Comparison of ENCODE assay signal across 22 mouse cellular contexts in the genomic region with DNA sequence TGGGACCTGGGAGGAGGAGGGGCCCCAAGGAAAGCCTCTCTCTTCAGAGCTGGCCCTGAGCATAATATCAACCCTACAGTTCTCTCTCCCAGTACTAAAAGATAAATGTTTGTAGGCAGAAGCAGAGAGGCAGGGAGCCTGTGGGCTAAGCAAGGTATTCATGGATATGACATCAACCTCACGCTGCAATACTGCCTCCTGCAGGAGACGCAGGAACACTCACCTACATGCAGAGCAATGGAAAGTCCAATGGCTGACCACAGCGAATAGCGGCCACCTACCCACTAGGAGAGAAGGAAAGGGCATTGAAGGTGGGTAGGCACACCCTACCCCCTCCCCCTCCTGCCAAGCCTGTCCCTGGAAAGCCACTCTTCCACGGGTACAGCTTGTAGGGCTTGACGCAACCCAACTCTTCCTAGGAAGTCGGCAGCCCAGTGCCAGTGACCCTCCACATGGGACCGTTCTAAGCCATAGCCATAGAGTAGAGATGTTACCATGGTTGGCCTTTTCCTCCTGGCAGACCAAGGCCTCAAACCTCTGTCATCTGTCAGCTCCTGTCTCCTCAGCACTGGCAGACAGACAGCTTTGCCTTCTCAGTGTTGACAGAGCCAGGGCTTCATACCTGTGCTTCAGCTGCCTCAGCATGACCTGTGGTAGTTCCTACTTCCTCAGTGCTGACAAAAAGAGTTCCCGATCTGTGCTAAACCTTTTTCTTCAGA. TPM values are rescaled to one million over a fixed set of nuclear protein-coding genes. Genes with fewer than 3 reads are reported as not detected.
DNase-seq lines count a peak whose midpoint lies in the region; ATAC-seq and TF ChIP-seq lines count a peak whose summit lies in the region.
"Had no signal": no experiment of that assay in that cellular context is flagged by ENCODE, and none has a peak within 500 bp of the region (broad histone marks: within the 10 kb centered on the region; RNA-seq: fewer than 3 reads in every experiment).

No protein-coding gene starts in this region.

- no peak for TF ChIP-seq EP300 in heart, adult 2 months (IDR thresholded peaks at IDR 0.05; ENCODE audit: insufficient read depth, low read depth, low read length)
- no peak for TF ChIP-seq EP300 in lung, postnatal 0 days (IDR thresholded peaks at IDR 0.05)
- TF ChIP-seq EP300 in stomach, postnatal 0 days (optimal IDR thresholded peaks at IDR 0.05) = no peak

- no peaks in the 10 kb centered on the region; the same call in 1 of the 2 replicates for H3K79me2 ChIP-seq in heart, adult 2 months (replicated peaks; ENCODE audit: control insufficient read depth, insufficient read depth, low read length)

- 84% methylated on average over 9 of the region's 9 CpGs for WGBS in heart, adult 2 months
- 85% methylated on average over 9 of the region's 9 CpGs for WGBS in lung, postnatal 0 days
- 77% methylated on average over 9 of the region's 9 CpGs for WGBS in bone marrow, adult 2 months
- 90% methylated on average over 9 of the region's 9 CpGs for WGBS in stomach, postnatal 0 days
- 91% methylated on average over 9 of the region's 9 CpGs for WGBS in hindbrain, embryonic 13.5 days

- H3K9me3 ChIP-seq in lung, postnatal 0 days (ENCODE audit: low read length) = no peaks in the 10 kb centered on the region
- H3K9me3 ChIP-seq in stomach, postnatal 0 days (ENCODE audit: control insufficient read depth, low read length) = no peaks in the 10 kb centered on the region
- no peaks in the 10 kb centered on the region for H3K9me3 ChIP-seq in hindbrain, embryonic 13.5 days
- H3K9me3 ChIP-seq: forebrain, embryonic 13.5 days; lung, embryonic 15.5 days; midbrain, embryonic 12.5 days; neural tube, embryonic 12.5 days had no signal

- H3K4me3 ChIP-seq in heart, adult 2 months = no peak overlapping the region
- H3K4me3 ChIP-seq in lung, postnatal 0 days (ENCODE audit: low read depth, low read length) = no peak overlapping the region
- H3K4me3 ChIP-seq in bone marrow, adult 2 months (replicated peaks; ENCODE audit: control insufficient read depth, low read depth, low read length) = no peak overlapping the region
- H3K4me3 ChIP-seq in stomach, postnatal 0 days (ENCODE audit: low read depth, low read length) = no peak overlapping the region
- no peak overlapping the region for H3K4me3 ChIP-seq in hindbrain, embryonic 13.5 days
- H3K4me3 ChIP-seq: forebrain, embryonic 13.5 days; lung, embryonic 15.5 days; midbrain, embryonic 12.5 days; neural tube, embryonic 12.5 days had no signal

- intact Hi-C loops in heart, adult 2 months (cut with DNase I) = no loop called here
- intact Hi-C loops in heart, postnatal 36 days (cut with DNase I) = no loop called here

- H3K27ac ChIP-seq in heart, adult 2 months = no peak overlapping the region
- H3K27ac ChIP-seq in lung, postnatal 0 days (ENCODE audit: low read length) = no peak overlapping the region
- H3K27ac ChIP-seq in bone marrow, adult 2 months (ENCODE audit: control insufficient read depth, insufficient read depth, low read depth, low read length, poor library complexity) = no peak overlapping the region
- no peak overlapping the region for H3K27ac ChIP-seq in stomach, postnatal 0 days (replicated peaks)
- no peak overlapping the region for H3K27ac ChIP-seq in hindbrain, embryonic 13.5 days
- H3K27ac ChIP-seq: forebrain, embryonic 13.5 days; lung, embryonic 15.5 days; midbrain, embryonic 12.5 days; neural tube, embryonic 12.5 days had no signal

- no peak for TF ChIP-seq POLR2A in heart, adult 2 months (IDR thresholded peaks at IDR 0.05; ENCODE audit: insufficient read depth, low read depth, low read length)
- no peak for TF ChIP-seq POLR2A in bone marrow, adult 2 months (IDR thresholded peaks at IDR 0.05; ENCODE audit: borderline replicate concordance, control insufficient read depth, low read depth, low read length)

- DNase-seq in heart, adult 2 months = no peak
- DNase-seq in heart, postnatal 36 days = no peak
- no peak for DNase-seq in lung, postnatal 0 days (ENCODE audit: low spot score)
- no peak for DNase-seq in lung, postnatal 14 days
- DNase-seq in stomach, postnatal 0 days (ENCODE audit: low spot score) = peak; percentile 30
- DNase-seq in spleen, adult 12 weeks (ENCODE audit: low spot score) = no peak
- DNase-seq: cerebellum, adult 9-11 months; gastrocnemius, postnatal 10 days; heart, postnatal 10 days; right cerebral cortex, postnatal 25 days; thymus, adult 18-20 months had no signal

- no peaks in the 10 kb centered on the region for H3K36me3 ChIP-seq in heart, adult 2 months (ENCODE audit: control insufficient read depth, insufficient read depth, low read length)
- H3K36me3 ChIP-seq in lung, postnatal 0 days (ENCODE audit: insufficient read depth, low read length) = peaks cover 70% of the 10 kb centered on the region
- peaks cover 53% of the 10 kb centered on the region for H3K36me3 ChIP-seq in stomach, postnatal 0 days (ENCODE audit: control insufficient read depth, insufficient read depth, low read length)
- peaks cover 100% of the 10 kb centered on the region for H3K36me3 ChIP-seq in hindbrain, embryonic 13.5 days

- H3K9ac ChIP-seq in heart, adult 2 months (ENCODE audit: low read depth, low read length) = no peak overlapping the region
- no peak overlapping the region for H3K9ac ChIP-seq in lung, postnatal 0 days (replicated peaks; ENCODE audit: low read depth)
- H3K9ac ChIP-seq in stomach, postnatal 0 days (ENCODE audit: low read length) = no peak overlapping the region
- no peak overlapping the region for H3K9ac ChIP-seq in hindbrain, embryonic 13.5 days
- H3K9ac ChIP-seq: forebrain, embryonic 13.5 days; lung, embryonic 15.5 days; midbrain, embryonic 12.5 days; neural tube, embryonic 12.5 days had no signal

- H3K27me3 ChIP-seq in heart, adult 2 months (ENCODE audit: control insufficient read depth, insufficient read depth, low read length) = no peaks in the 10 kb centered on the region
- no peaks in the 10 kb centered on the region for H3K27me3 ChIP-seq in lung, postnatal 0 days (replicated peaks; ENCODE audit: insufficient read depth, low read length)
- no peaks in the 10 kb centered on the region for H3K27me3 ChIP-seq in stomach, postnatal 0 days (ENCODE audit: control insufficient read depth, insufficient read depth, low read length)
- no peaks in the 10 kb centered on the region for H3K27me3 ChIP-seq in hindbrain, embryonic 13.5 days
- H3K27me3 ChIP-seq: forebrain, embryonic 13.5 days; lung, embryonic 15.5 days; midbrain, embryonic 12.5 days; neural tube, embryonic 12.5 days had no signal

- TF ChIP-seq CTCF in heart, adult 2 months (IDR thresholded peaks at IDR 0.05) = peak; percentile 43
- TF ChIP-seq CTCF in lung, postnatal 0 days (IDR thresholded peaks at IDR 0.05) = peak; percentile 37; the same call in 1 of the 2 replicates
- peak; percentile 32; the same call in 1 of the 2 replicates for TF ChIP-seq CTCF in bone marrow, adult 2 months (IDR thresholded peaks at IDR 0.05; ENCODE audit: control insufficient read depth, insufficient read depth, low read length)
- peak; percentile 58 for TF ChIP-seq CTCF in stomach, postnatal 0 days (IDR thresholded peaks at IDR 0.05; ENCODE audit: low read depth)

- no peak overlapping the region for H3K4me2 ChIP-seq in lung, postnatal 0 days (replicated peaks; ENCODE audit: low read depth, low read length)
- H3K4me2 ChIP-seq in stomach, postnatal 0 days (replicated peaks; ENCODE audit: low read depth) = no peak overlapping the region
- H3K4me2 ChIP-seq in hindbrain, embryonic 13.5 days = no peak overlapping the region
- H3K4me2 ChIP-seq: forebrain, embryonic 13.5 days; lung, embryonic 15.5 days; midbrain, embryonic 12.5 days; neural tube, embryonic 12.5 days had no signal

- no peaks in the 10 kb centered on the region for H3K4me1 ChIP-seq in heart, adult 2 months (ENCODE audit: control insufficient read depth, insufficient read depth, low read length)
- no peaks in the 10 kb centered on the region for H3K4me1 ChIP-seq in lung, postnatal 0 days (ENCODE audit: insufficient read depth, low read depth, low read length)
- peaks cover 2% of the 10 kb centered on the region; the same call in 1 of the 2 replicates for H3K4me1 ChIP-seq in bone marrow, adult 2 months (ENCODE audit: control insufficient read depth, insufficient read depth, low read length)
- H3K4me1 ChIP-seq in stomach, postnatal 0 days (replicated peaks; ENCODE audit: control insufficient read depth, insufficient read depth) = no peaks in the 10 kb centered on the region
- no peaks in the 10 kb centered on the region for H3K4me1 ChIP-seq in hindbrain, embryonic 13.5 days (replicated peaks)
- H3K4me1 ChIP-seq: forebrain, embryonic 13.5 days; lung, embryonic 15.5 days; midbrain, embryonic 12.5 days; neural tube, embryonic 12.5 days had no signal

- ATAC-seq in lung, postnatal 0 days = no peak
- ATAC-seq in stomach, postnatal 0 days (ENCODE audit: low FRiP score, low TSS enrichment) = no peak
- ATAC-seq in hindbrain, embryonic 13.5 days (ENCODE audit: low FRiP score) = no peak
- ATAC-seq: activated CD4-positive, CD25-positive, alpha-beta regulatory T cell, adult 4 months; forebrain, embryonic 13.5 days; intestine, embryonic 16.5 days had no signal

RNA-seq across cellular contexts. Expression of a gene that starts 11.7 kb away (rescaled TPM):
- 10 to 100 TPM; 14.8 to 20.6 TPM for total RNA-seq in heart, adult 2 months (2021)
- polyA plus RNA-seq in heart, adult 2 months (2012; rRNA removed) = 18.8 and 30.0 TPM in 2 replicates
- 10 to 100 TPM; 21.9 to 22.1 TPM for total RNA-seq in heart, postnatal 36 days (2021)
- 34.0 and 37.9 TPM in 2 replicates for polyA plus RNA-seq in lung, postnatal 0 days (2015; fragmentation: Nextera tagmentation; extraction: Ambion mirVana)
- polyA plus RNA-seq in bone marrow, adult 2 months (2011; ENCODE audit: insufficient read depth, insufficient read length, low replicate concordance, missing spikeins) = 7.5 and 17.9 TPM in 2 replicates
- 30.4 and 34.6 TPM in 2 replicates for polyA plus RNA-seq in stomach, postnatal 0 days (2015; fragmentation: Nextera tagmentation; extraction: Ambion mirVana)
- 82.7 and 87.9 TPM in 2 replicates for polyA plus RNA-seq in hindbrain, embryonic 13.5 days (2015; fragmentation: Nextera tagmentation; extraction: Ambion mirVana)

RNA-seq across cellular contexts. Expression of a gene that starts 21.9 kb away (rescaled TPM):
- 100 to 1,000 TPM; 480 to 591 TPM for total RNA-seq in heart, adult 2 months (2021)
- 442 and 488 TPM in 2 replicates for polyA plus RNA-seq in heart, adult 2 months (2012; rRNA removed)
- 100 to 1,000 TPM; 520 to 540 TPM for total RNA-seq in heart, postnatal 36 days (2021)
- polyA plus RNA-seq in lung, postnatal 0 days (2015; fragmentation: Nextera tagmentation; extraction: Ambion mirVana) = 122 and 123 TPM in 2 replicates
- 155 and 306 TPM in 2 replicates for polyA plus RNA-seq in bone marrow, adult 2 months (2011; ENCODE audit: insufficient read depth, insufficient read length, low replicate concordance, missing spikeins)
- polyA plus RNA-seq in stomach, postnatal 0 days (2015; fragmentation: Nextera tagmentation; extraction: Ambion mirVana) = 235 and 244 TPM in 2 replicates
- polyA plus RNA-seq in hindbrain, embryonic 13.5 days (2015; fragmentation: Nextera tagmentation; extraction: Ambion mirVana) = 216 TPM in 2 replicates

RNA-seq across cellular contexts. Expression of a gene that starts 38.8 kb away (rescaled TPM):
- 10 to 100 TPM; 29.9 to 32.9 TPM for total RNA-seq in heart, adult 2 months (2021)
- polyA plus RNA-seq in heart, adult 2 months (2012; rRNA removed) = 19.5 and 38.6 TPM in 2 replicates
- total RNA-seq in heart, postnatal 36 days (2021) = 10 to 100 TPM; 32.9 to 35.1 TPM
- 82.8 and 91.2 TPM in 2 replicates for polyA plus RNA-seq in lung, postnatal 0 days (2015; fragmentation: Nextera tagmentation; extraction: Ambion mirVana)
- 50.3 and 72.5 TPM in 2 replicates for polyA plus RNA-seq in bone marrow, adult 2 months (2011; ENCODE audit: insufficient read depth, insufficient read length, low replicate concordance, missing spikeins)
- polyA plus RNA-seq in stomach, postnatal 0 days (2015; fragmentation: Nextera tagmentation; extraction: Ambion mirVana) = 80.4 and 80.5 TPM in 2 replicates
- polyA plus RNA-seq in hindbrain, embryonic 13.5 days (2015; fragmentation: Nextera tagmentation; extraction: Ambion mirVana) = 195 and 198 TPM in 2 replicates

RNA-seq across cellular contexts. Expression of a gene that starts 42.7 kb away (rescaled TPM):
- total RNA-seq in heart, adult 2 months (2021) = not detected
- not detected in 2 replicates for polyA plus RNA-seq in heart, adult 2 months (2012; rRNA removed)
- not detected for total RNA-seq in heart, postnatal 36 days (2021)
- polyA plus RNA-seq in lung, postnatal 0 days (2015; fragmentation: Nextera tagmentation; extraction: Ambion mirVana) = not detected in 2 replicates
- polyA plus RNA-seq in bone marrow, adult 2 months (2011; ENCODE audit: insufficient read depth, insufficient read length, low replicate concordance, missing spikeins) = not detected in 2 replicates
- polyA plus RNA-seq in stomach, postnatal 0 days (2015; fragmentation: Nextera tagmentation; extraction: Ambion mirVana) = not detected in 2 replicates
- polyA plus RNA-seq in hindbrain, embryonic 13.5 days (2015; fragmentation: Nextera tagmentation; extraction: Ambion mirVana) = not detected in 2 replicates
- total RNA-seq: gastrocnemius, postnatal 10 days; heart, postnatal 10 days; layer of hippocampus, adult 18-20 months; left cerebral cortex, postnatal 25 days had no signal
- polyA plus RNA-seq: activated CD4-positive, CD25-positive, alpha-beta regulatory T cell, adult 4 months; embryonic facial prominence, embryonic 11.5 days; forebrain, embryonic 13.5 days; intestine, embryonic 16.5 days; neural tube, embryonic 12.5 days had no signal
